Mouse (Mus musculus) layer of hippocampus, adult 18-20 months (tissue): ENCODE measurements around the gene Olfr91. TPM values are rescaled to one million over a fixed set of nuclear protein-coding genes. Genes with fewer than 3 reads are reported as not detected.
A peak's percentile ranks its signal among the peaks of the same experiment; 100 is the strongest.

Source experiments
- DNase-seq, 2 experiments: peaks; one replicate each; pipeline ENCODE4 v3.0.0; 2022; ENCODE audit warnings: low spot score in 2 of 2
- total RNA-seq, 2 experiments: library from RNA; stranded (reverse); gene quantifications; 2 replicates each; pipeline ENCODE4 v1.2.3; 2021

Olfr91 gene
- total RNA-seq, 2 experiments from 2014 or later = not detected

GRCm38 (mm10) chr17:37062101-37062641, 35.9 kb downstream of the Olfr91 start:
- DNase-seq = peak; percentile 61 to 82

GRCm38 (mm10) chr17:37061435-37061834, 36.6 kb downstream of the Olfr91 start:
- DNase-seq = peak in 1 of 2 experiments; percentile 2

GRCm38 (mm10) chr17:37056957-37057356, 41.1 kb downstream of the Olfr91 start:
- DNase-seq = peak in 1 of 2 experiments; percentile 65

GRCm38 (mm10) chr17:37051745-37052144, 46.3 kb downstream of the Olfr91 start:
- DNase-seq = no peak

- no peak for DNase-seq
These were observed 47.2 kb downstream of the Olfr91 start for GRCm38 (mm10) chr17:37050876-37051275.

GRCm38 (mm10) chr17:37050399-37050798, 47.7 kb downstream of the Olfr91 start:
- DNase-seq = peak; percentile 90 to 93

GRCm38 (mm10) chr17:37049570-37050310, 48.3 kb downstream of the Olfr91 start:
- peak; percentile 75 to 83 for DNase-seq

GRCm38 (mm10) chr17:37048383-37048782, 49.7 kb downstream of the Olfr91 start:
- DNase-seq = no peak

GRCm38 (mm10) chr17:37047981-37048380, 50.1 kb downstream of the Olfr91 start:
- DNase-seq = no peak

- no peak for DNase-seq
These were observed 50.6 kb downstream of the Olfr91 start for GRCm38 (mm10) chr17:37047332-37047976.

GRCm38 (mm10) chr17:37046312-37047112, 51.6 kb downstream of the Olfr91 start:
- DNase-seq = peak; percentile 48 to 68

- DNase-seq = peak; percentile 81 to 83
These were observed 52.3 kb downstream of the Olfr91 start, which contains the start of gene Gabbr1 for GRCm38 (mm10) chr17:37045611-37046311. Gene Gabbr1, plus strand, starts transcription at chr17:37045966.

- no peak for DNase-seq
These were observed 53.3 kb downstream of the Olfr91 start for GRCm38 (mm10) chr17:37044651-37045244.

Other genes starting within 250 kb of the Olfr91 start
- gene Trim15, start 231.1 kb downstream of the Olfr91 start, total RNA-seq = not detected
- gene Trim10, start 228.7 kb downstream of the Olfr91 start, total RNA-seq = not detected
- gene Trim40, start 208.2 kb downstream of the Olfr91 start, total RNA-seq = not detected
- gene Trim31, start 200.2 kb downstream of the Olfr91 start, total RNA-seq = not detected
- gene Rnf39, start 155.4 kb downstream of the Olfr91 start, total RNA-seq = 1 to 10 TPM; 3.0 to 4.6 TPM
- 100 to 1,000 TPM; 140 to 145 TPM for gene Ppp1r11, start 146.5 kb downstream of the Olfr91 start, total RNA-seq
- gene Znrd1, start 139.7 kb downstream of the Olfr91 start, total RNA-seq = 10 to 100 TPM; 31.3 to 37.2 TPM
- gene Znrd1as, start 139.7 kb downstream of the Olfr91 start, total RNA-seq = 1 to 10 TPM; 5.6 to 7.2 TPM
- not detected for gene 2410137M14Rik, start 117.0 kb downstream of the Olfr91 start, total RNA-seq
- gene H2-M5, start 108.7 kb downstream of the Olfr91 start, total RNA-seq = under 1 TPM; 0.87 to 0.96 TPM
- gene Zfp57, start 97.1 kb downstream of the Olfr91 start, total RNA-seq = 1 to 10 TPM; 8.1 to 8.7 TPM
- 10 to 100 TPM; 35.8 to 43.1 TPM for gene Mog, start 74.9 kb downstream of the Olfr91 start, total RNA-seq
- gene Gabbr1, start 52.3 kb downstream of the Olfr91 start, total RNA-seq = 100 to 1,000 TPM; 683 to 686 TPM
- not detected for gene Olfr90, start 9.8 kb downstream of the Olfr91 start, total RNA-seq
- gene Olfr92, start 21.8 kb upstream of the Olfr91 start, total RNA-seq = not detected
- gene Olfr93, start 63.2 kb upstream of the Olfr91 start, total RNA-seq = not detected
- gene Ubd, start 95.6 kb upstream of the Olfr91 start, total RNA-seq = not detected
- gene Olfr94, start 102.7 kb upstream of the Olfr91 start, total RNA-seq = not detected
- gene Olfr95, start 114.8 kb upstream of the Olfr91 start, total RNA-seq = not detected
- not detected for gene Olfr96, start 121.9 kb upstream of the Olfr91 start, total RNA-seq
- gene Olfr97, start 139.1 kb upstream of the Olfr91 start, total RNA-seq = not detected
- not detected for gene Olfr98, start 165.5 kb upstream of the Olfr91 start, total RNA-seq
- gene H2-M3, start 171.9 kb upstream of the Olfr91 start, total RNA-seq = 1 to 10 TPM; 2.6 to 2.8 TPM
- not detected for gene Olfr99, start 185.2 kb upstream of the Olfr91 start, total RNA-seq
- gene Olfr101, start 206.0 kb upstream of the Olfr91 start, total RNA-seq = not detected
- not detected for gene Olfr102, start 218.8 kb upstream of the Olfr91 start, total RNA-seq
- gene Olfr103, start 241.4 kb upstream of the Olfr91 start, total RNA-seq = not detected